Mouse (Mus musculus) liver, adult 2 months (tissue): ENCODE results near the gene Clasp1.

Experiments used
- CTCF ChIP-seq: fragments of 200-500 bp; IDR thresholded peaks from 2 replicates; pipeline ENCODE4 v1.5.1; 2011; ENCODE audit warnings: low read depth, low read length, control low read depth
- POLR2A ChIP-seq: fragments of 200-500 bp; IDR thresholded peaks from 2 replicates; pipeline ENCODE4 v1.6.1; 2011; ENCODE audit warnings: low read length, control low read depth; ENCODE audit not compliant: insufficient read depth; ENCODE audit errors: extremely low read depth

- TF ChIP-seq POLR2A, result peak; percentile 53; the same call in 1 of the 2 replicates
- peak; percentile 63 for TF ChIP-seq CTCF
Measured at GRCm38 (mm10) chr1:118627781-118628464, 239.1 kb downstream of the Clasp1 start, which contains the start of gene Tfcp2l1.
